Mouse (Mus musculus) brain, embryonic 14.5 days (tissue): ENCODE results near the gene Gm28043.

ENCODE experiments used
- CTCF ChIP-seq: fragments of 200-500 bp; IDR thresholded peaks from 2 replicates; pipeline ENCODE4 v1.5.1; 2012; ENCODE audit warnings: inconsistent platforms, mild to moderate bottlenecking, moderate library complexity, borderline replicate concordance; ENCODE audit not compliant: insufficient read depth, insufficient read length; ENCODE audit errors: extremely low read depth
- POLR2A ChIP-seq: fragments of 200-500 bp; IDR thresholded peaks from 2 replicates; pipeline ENCODE4 v1.6.1; 2012; ENCODE audit warnings: mild to moderate bottlenecking, inconsistent platforms, borderline replicate concordance; ENCODE audit not compliant: poor library complexity, insufficient read depth, insufficient read length, severe bottlenecking; ENCODE audit errors: extremely low read depth

DNA sequence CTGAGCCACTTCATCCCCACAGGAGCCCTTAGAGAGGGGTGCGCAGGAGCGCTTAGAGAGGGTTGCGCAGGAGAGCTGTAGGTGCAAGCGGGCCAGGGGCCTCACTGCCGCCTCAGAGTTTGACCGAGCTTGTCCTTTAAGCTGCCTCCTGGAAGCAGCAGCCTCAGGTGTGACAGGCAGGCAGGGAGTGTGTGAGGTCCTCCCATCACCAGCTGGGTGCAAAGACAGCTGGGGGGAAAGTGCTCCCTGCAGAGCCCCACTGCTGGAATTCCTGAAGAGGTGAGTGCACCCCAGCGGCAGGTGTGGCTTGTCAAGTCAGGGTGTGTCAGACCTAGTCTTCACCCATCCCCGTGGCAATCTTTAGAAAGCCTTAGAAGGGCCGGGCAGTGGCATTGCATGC is 27.8 kb upstream of the Gm28043 start:
- TF ChIP-seq POLR2A (no peak), CTCF (no peak)
